Mouse (Mus musculus): ENCODE results near the gene Ap1m1. TPM values are rescaled to one million over a fixed set of nuclear protein-coding genes. Genes with fewer than 3 reads are reported as not detected.

The Ap1m1 gene
- polyA plus RNA-seq, 1 experiment from 2014 or later, result 131 TPM

DNA sequence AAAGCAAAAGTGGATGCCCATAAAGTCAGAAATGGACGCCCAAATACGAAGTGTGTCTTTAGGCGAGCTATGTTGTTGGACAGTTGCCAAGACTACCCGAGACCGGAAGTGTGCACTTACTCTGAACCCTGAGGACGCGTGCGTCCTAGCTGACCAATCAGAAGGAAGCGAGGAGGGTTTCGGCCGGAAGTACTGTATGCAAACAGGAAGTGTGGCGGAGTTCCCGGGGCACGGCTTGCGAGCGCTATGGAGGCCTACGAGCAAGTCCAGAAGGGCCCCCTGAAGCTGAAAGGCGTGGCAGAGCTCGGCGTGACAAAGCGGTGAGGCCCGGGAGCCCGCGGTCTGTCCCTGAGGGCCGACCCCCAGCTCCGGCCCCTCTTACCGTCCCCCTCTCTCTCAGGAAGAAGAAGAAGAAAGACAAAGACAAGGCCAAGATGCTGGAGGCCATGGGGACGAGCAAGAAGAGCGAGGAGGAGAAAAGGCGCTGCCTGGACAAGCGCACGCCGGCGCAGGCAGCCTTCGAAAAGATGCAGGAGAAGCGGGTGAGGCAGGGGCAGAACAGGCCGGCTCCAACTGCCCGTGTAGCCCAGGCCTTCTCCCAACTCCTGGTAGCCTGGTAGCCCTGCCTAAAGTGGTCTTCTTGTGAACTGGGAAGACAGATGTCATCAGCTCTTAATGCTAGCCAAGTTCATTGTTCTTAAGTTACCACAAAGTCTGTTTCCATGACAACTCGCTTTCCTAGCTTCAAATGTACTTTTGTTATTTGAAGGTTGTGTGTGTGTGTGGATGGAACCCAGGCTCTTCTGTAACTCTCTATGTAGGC, 20.1 kb upstream of the Ap1m1 start, which contains the start of gene Fam32a:
Fam32a (plus strand) TSS at position 190 of the 823 bp plus-strand sequence.
- Histone ChIP-seq H3K4me1 (peaks cover 14% of the 10 kb centered on the region), H3K27ac (peak within 1 kb of the TSS; percentile 91), H3K36me3 (peaks cover 35% of the 10 kb centered on the region), H3K27me3 (ENCODE audit: insufficient read depth, poor library complexity, severe bottlenecking) (peaks cover 12% of the 10 kb centered on the region; the same call in 1 of the 2 replicates), H3K4me3 (peak within 1 kb of the TSS; percentile 79), H3K9me3 (no peaks in the 10 kb centered on the region)
- peak; percentile 97 for DNase-seq (ENCODE audit: low spot score)
- WGBS, result 12% methylated on average over 39 of the region's 39 CpGs

DNA sequence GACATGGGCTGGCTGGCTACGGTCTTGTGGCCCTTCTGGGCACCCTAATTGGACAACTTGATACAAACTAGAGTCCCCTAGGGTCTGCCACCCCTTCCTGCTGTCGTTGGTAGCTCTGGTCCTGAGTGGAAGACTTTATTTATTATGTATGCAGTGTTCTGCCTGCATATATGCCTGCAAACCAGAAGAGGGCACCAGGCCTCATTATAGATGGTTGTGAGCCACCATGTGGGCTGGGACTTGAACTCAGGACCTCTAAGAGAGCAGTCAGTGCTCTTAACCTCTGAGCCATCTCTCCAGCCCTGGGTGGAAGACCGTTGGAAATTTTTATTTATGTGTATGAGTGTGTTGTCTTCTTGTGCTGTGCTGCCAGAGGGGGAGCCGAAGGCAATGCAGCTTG, 19.1 kb upstream of the Ap1m1 start:
- Histone ChIP-seq H3K27ac (no peak overlapping the region), H3K4me3 (peak overlapping the region; percentile 79), H3K9me3 (no peaks in the 10 kb centered on the region), H3K27me3 (ENCODE audit: insufficient read depth, poor library complexity, severe bottlenecking) (peaks cover 12% of the 10 kb centered on the region; the same call in 1 of the 2 replicates), H3K36me3 (peaks cover 35% of the 10 kb centered on the region), H3K4me1 (peaks cover 14% of the 10 kb centered on the region)
- WGBS, result 89% methylated on average over 4 of the region's 4 CpGs
- no peak for DNase-seq (ENCODE audit: low spot score)

DNA sequence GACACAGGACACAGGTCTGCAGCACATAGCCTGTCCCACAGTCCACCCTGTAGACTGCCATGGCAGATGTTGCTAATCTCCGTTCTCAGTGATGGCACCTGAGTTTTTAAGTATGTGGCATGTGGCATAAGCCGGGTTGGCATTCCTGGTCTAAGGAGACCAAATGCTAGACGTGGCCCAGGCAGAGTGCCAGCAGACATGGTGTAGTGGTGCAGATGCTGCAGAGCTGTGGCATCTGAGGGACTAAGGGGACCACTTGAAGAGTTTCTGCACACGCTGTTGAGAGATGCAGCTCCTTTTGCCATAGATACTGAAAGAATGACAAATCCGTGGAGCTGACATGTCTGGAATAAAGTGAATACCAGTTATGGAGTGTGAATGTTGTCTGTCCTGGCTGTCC, 17.2 kb upstream of the Ap1m1 start:
- H3K4me1 ChIP-seq, result peaks cover 14% of the 10 kb centered on the region
- H3K4me3 ChIP-seq, result no peak overlapping the region
- H3K27ac ChIP-seq, result no peak overlapping the region
- DNase-seq (ENCODE audit: low spot score), result no peak
- no peaks in the 10 kb centered on the region for H3K9me3 ChIP-seq
- no peaks in the 10 kb centered on the region for H3K27me3 ChIP-seq (ENCODE audit: insufficient read depth, poor library complexity, severe bottlenecking)
- 89% methylated on average over 5 of the region's 5 CpGs for WGBS
- H3K36me3 ChIP-seq, result peaks cover 35% of the 10 kb centered on the region

DNA sequence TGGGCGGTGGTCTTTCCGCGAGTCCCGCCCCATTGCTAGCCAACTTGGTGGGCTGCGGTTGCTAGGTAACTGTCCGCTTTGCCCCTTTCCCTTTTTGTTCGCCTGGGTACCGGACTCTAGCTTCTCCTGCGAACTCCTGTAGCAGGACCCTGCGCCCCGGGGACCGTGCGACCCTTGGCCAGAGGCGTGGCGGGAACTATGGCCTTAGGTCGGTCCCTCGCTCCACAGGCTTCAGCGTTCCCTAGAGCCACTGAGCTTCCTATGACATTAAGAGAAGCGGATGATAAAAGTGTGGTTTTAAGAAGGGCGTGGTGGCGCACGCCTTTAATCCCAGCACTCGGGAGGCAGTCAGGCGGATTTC, 565 bp downstream of the Ap1m1 start:
- Histone ChIP-seq H3K9me3 (no peaks in the 10 kb centered on the region), H3K27ac (peak overlapping the region; percentile 95), H3K36me3 (peaks cover 18% of the 10 kb centered on the region), H3K4me1 (peaks cover 17% of the 10 kb centered on the region), H3K4me3 (peak overlapping the region; percentile 83), H3K27me3 (ENCODE audit: insufficient read depth, poor library complexity, severe bottlenecking) (no peaks in the 10 kb centered on the region)
- 2% methylated on average over 24 of the region's 24 CpGs for WGBS
- DNase-seq (ENCODE audit: low spot score), result no peak

DNA sequence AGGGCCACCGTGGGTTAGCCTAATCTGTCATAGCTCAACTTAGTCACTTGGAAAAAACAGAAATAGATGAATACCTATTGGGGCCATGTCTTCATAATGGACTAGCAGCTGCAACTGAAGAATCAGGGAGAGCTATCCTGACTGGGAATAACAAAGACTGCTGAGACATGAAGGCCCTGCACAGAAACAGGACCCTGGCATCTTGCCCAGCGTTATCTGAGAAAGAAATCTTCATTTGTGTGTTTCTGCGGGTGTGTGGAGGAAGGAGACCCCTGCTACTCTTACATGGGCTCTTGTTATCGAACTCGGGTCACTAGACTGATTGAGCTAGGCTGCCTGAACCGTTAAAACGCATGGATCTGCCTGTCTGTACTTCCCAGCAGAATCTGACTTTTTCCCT, 1.1 kb downstream of the Ap1m1 start:
- no peaks in the 10 kb centered on the region for H3K9me3 ChIP-seq
- peaks cover 17% of the 10 kb centered on the region for H3K4me1 ChIP-seq
- H3K4me3 ChIP-seq, result peak overlapping the region; percentile 83
- no peaks in the 10 kb centered on the region for H3K27me3 ChIP-seq (ENCODE audit: insufficient read depth, poor library complexity, severe bottlenecking)
- peaks cover 21% of the 10 kb centered on the region for H3K36me3 ChIP-seq
- WGBS, result 69% methylated on average over 7 of the region's 7 CpGs
- no peak for DNase-seq (ENCODE audit: low spot score)
- peak overlapping the region; percentile 95; the same call in 1 of the 2 replicates for H3K27ac ChIP-seq

DNA sequence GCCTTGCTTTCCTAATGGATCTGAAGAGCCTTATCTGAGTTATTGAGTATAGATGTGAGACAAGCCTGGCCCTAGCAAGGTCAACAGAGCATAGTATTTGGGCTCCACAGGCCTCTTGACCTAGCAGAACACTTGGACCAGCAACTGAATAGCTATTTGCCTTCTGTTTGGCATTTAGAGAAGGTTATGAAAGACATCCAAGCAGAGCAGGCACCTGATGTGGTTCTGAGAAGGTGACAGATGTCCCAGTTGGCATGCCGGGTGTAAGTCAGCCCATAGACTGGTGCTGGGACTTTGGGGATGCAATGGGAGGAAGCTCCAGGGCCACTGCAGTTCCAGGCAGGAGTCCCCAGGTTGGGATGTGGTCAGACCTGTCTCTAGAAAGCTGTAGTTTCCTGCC, 2.4 kb downstream of the Ap1m1 start:
- DNase-seq (ENCODE audit: low spot score), result no peak
- Histone ChIP-seq H3K27me3 (ENCODE audit: insufficient read depth, poor library complexity, severe bottlenecking) (no peaks in the 10 kb centered on the region), H3K4me3 (no peak overlapping the region), H3K27ac (no peak overlapping the region), H3K9me3 (no peaks in the 10 kb centered on the region), H3K36me3 (peaks cover 32% of the 10 kb centered on the region), H3K4me1 (peaks cover 17% of the 10 kb centered on the region)
- WGBS, result 83% methylated on average over 1 of the region's 1 CpGs

DNA sequence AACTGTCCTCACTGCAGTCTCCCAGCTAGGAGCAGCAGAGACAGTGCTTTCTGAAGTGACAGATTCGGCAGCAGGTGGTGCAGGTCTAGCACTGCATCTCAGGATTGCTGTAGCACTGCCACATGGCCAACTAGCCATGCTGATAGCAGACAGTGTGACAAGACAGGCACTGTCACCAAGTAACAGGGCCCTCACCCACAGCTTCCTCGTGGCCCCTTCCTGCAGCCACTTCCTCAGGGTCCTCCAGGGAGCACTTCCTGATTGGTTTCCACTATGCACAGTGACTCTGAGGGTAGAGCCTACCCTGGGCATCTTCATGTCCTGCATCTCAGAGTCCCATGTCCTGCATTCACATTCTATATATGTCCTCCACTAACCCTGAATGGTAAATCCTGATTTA, 4.8 kb downstream of the Ap1m1 start:
- DNase-seq (ENCODE audit: low spot score), result no peak

DNA sequence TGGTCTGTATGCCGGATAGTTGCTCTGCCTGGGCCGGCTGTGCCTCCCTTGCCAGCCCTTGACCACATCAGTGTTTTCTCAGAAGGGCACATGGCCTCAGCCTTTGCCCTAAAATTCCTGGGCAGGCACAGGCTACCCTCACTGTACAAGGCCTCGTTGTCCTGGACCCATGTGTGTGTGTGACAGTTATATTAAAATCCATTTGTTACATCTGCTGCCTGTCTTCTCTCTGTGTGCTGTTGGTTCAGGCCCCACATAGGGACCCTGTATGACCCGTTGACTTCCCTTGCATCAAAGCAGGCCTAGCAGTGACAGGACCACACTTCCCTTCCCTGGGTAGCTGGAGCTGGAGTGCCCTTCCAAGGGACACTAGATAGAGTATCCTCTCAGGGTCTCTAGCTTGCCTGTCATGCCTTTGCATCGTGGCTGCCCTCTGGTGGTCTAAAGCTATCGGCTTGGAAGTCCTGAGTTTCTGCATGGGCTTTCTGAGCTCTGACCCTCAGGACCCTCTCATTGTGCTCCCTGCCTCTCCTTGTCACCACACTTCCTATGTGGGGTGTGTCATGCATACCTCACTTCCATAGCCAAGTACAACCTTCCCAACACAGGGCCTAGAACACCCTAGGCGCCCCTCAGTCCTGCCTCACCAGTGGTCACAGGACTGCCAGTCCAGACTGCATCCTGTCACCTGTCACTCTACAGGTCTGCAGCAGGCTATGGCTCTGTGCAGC, 17.5 kb downstream of the Ap1m1 start:
- DNase-seq (ENCODE audit: low spot score), result peak; percentile 81
- Histone ChIP-seq H3K9me3 (no peaks in the 10 kb centered on the region), H3K4me1 (peaks cover 6% of the 10 kb centered on the region), H3K27ac (no peak overlapping the region), H3K36me3 (peaks cover 41% of the 10 kb centered on the region), H3K4me3 (no peak overlapping the region), H3K27me3 (ENCODE audit: insufficient read depth, poor library complexity, severe bottlenecking) (no peaks in the 10 kb centered on the region)
- WGBS, result 50% methylated on average over 7 of the region's 7 CpGs

More for the DNA sequence above, 4.8 kb downstream of the Ap1m1 start:
- peaks cover 17% of the 10 kb centered on the region for H3K4me1 ChIP-seq
- WGBS, result 53% methylated on average over 2 of the region's 2 CpGs
- peaks cover 38% of the 10 kb centered on the region for H3K36me3 ChIP-seq
- no peak overlapping the region for H3K27ac ChIP-seq
- no peak overlapping the region for H3K4me3 ChIP-seq
- no peaks in the 10 kb centered on the region for H3K9me3 ChIP-seq
- no peaks in the 10 kb centered on the region for H3K27me3 ChIP-seq (ENCODE audit: insufficient read depth, poor library complexity, severe bottlenecking)

DNA sequence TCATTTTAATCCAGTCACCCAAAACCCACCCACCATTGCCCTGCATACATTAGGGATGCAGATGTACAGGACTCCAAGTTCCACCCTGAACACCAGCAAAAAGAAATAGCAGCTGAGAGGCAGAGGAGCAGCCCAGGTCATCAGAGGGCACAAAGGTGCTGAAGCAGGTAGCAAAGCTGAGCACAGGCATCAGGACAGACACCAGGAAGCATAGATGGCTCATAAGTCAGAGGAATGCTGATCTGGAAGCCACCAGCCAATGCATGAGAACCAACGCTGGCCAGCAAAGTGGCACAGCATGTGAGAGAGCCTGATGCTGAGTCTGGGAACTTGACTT, 18.1 kb downstream of the Ap1m1 start:
- Histone ChIP-seq H3K9me3 (no peaks in the 10 kb centered on the region), H3K36me3 (peaks cover 36% of the 10 kb centered on the region), H3K4me3 (no peak overlapping the region), H3K4me1 (peaks cover 6% of the 10 kb centered on the region), H3K27ac (no peak overlapping the region), H3K27me3 (ENCODE audit: insufficient read depth, poor library complexity, severe bottlenecking) (no peaks in the 10 kb centered on the region)
- WGBS, result 85% methylated on average over 1 of the region's 1 CpGs
- DNase-seq (ENCODE audit: low spot score), result no peak

DNA sequence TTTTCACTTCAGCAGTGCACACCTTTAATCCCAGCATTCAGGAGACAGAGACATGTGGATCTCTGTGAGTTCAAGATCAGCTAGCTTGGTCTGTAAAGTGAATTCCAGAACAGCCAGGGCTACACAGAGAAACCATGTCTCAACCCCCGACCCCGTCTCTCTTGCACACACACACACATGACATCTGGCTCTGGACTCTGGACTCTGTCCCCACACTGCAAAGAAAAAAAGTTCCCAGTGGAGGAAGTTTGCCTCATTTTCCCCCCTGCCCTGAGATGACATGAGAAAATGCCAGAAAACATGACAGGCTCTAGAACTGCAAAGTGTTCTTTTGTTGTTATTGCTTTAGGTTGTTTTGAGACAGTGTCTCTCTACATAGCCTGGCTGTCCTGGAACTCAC, 20.0 kb downstream of the Ap1m1 start:
- H3K9me3 ChIP-seq, result no peaks in the 10 kb centered on the region
- no peaks in the 10 kb centered on the region for H3K27me3 ChIP-seq (ENCODE audit: insufficient read depth, poor library complexity, severe bottlenecking)
- H3K4me1 ChIP-seq, result peaks cover 6% of the 10 kb centered on the region
- no peak overlapping the region for H3K27ac ChIP-seq
- H3K36me3 ChIP-seq, result peaks cover 19% of the 10 kb centered on the region
- 55% methylated on average over 2 of the region's 2 CpGs for WGBS
- H3K4me3 ChIP-seq, result no peak overlapping the region
- no peak for DNase-seq (ENCODE audit: low spot score)

DNA sequence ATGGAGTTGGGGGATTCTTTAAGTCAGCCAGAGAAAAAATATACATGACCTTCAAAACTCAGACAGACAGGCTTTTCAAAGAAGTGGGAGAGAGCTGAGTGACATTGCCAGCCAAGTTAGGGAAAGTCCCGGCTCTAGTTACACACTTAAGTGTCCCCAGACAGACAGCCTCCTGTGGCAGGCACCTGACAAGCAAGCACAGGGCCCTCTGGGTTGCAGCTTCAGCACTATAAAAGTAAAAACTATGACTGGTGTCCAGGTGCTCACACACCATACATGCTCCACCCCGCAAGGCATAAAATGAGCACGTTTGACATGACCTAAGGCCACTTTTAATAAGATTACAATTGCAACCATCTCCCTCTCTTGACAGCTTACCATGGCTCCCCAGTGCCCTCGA, 20.8 kb downstream of the Ap1m1 start:
- WGBS, result 54% methylated on average over 4 of the region's 4 CpGs
- H3K27ac ChIP-seq, result 0 out of 2 replicates have a peak overlapping the region, but pooled peaks have one; percentile 53
- no peaks in the 10 kb centered on the region for H3K27me3 ChIP-seq (ENCODE audit: insufficient read depth, poor library complexity, severe bottlenecking)

DNA sequence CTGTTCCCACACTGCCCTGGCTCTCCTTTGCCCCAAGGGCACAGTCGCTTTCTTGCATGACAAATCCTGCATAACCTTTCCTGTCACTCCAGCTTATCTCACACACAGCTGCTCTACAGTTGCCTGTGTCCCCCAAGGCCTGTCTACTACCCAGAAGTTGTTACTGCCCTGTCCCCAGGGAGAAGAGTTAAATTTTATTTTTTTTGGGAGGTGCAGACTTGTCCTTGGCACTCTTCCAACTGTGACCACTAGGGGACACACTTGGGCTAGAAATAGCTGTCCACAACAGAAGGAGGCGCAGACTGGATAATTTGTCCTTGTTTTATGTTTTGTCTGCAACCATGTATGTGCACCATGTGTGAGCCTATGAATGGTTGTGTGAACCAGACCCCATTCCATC, 21.2 kb downstream of the Ap1m1 start:
- Histone ChIP-seq H3K27ac (0 out of 2 replicates have a peak overlapping the region, but pooled peaks have one; percentile 53), H3K27me3 (ENCODE audit: insufficient read depth, poor library complexity, severe bottlenecking) (no peaks in the 10 kb centered on the region), H3K36me3 (peaks cover 8% of the 10 kb centered on the region), H3K4me1 (peaks cover 9% of the 10 kb centered on the region), H3K9me3 (no peaks in the 10 kb centered on the region), H3K4me3 (no peak overlapping the region)
- 32% methylated on average over 2 of the region's 2 CpGs for WGBS
- DNase-seq (ENCODE audit: low spot score), result peak; percentile 80

More for the DNA sequence above, 20.8 kb downstream of the Ap1m1 start:
- Histone ChIP-seq H3K9me3 (no peaks in the 10 kb centered on the region), H3K4me3 (no peak overlapping the region), H3K4me1 (peaks cover 9% of the 10 kb centered on the region), H3K36me3 (peaks cover 12% of the 10 kb centered on the region)
- DNase-seq (ENCODE audit: low spot score), result no peak

DNA sequence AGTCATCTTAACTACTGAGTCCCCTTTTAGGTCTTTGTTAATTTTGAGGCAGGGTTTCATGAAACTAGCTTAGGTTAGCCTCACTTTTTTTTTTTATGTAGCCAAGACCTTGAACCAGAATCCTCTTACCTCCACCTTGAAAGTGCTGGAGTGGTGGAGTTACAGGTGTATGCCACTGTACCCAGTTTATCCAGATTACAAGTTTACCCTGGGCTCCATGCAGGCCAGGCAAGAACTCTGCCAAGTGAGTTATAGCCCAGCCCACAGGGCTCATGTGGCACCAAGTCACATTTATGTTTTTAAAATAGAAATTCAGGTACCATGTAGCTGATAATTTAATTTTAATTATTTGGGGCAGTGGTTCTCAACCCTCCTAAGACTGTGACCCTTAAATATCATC, 21.6 kb downstream of the Ap1m1 start:
- Histone ChIP-seq H3K27me3 (ENCODE audit: insufficient read depth, poor library complexity, severe bottlenecking) (no peaks in the 10 kb centered on the region), H3K36me3 (peaks cover 7% of the 10 kb centered on the region), H3K4me1 (peaks cover 9% of the 10 kb centered on the region), H3K9me3 (no peaks in the 10 kb centered on the region), H3K27ac (no peak overlapping the region), H3K4me3 (no peak overlapping the region)
- no peak for DNase-seq (ENCODE audit: low spot score)

Data from heart, embryonic 10.5 days (tissue).